Mouse (Mus musculus): ENCODE results near the gene Olfr372. TPM values are rescaled to one million over a fixed set of nuclear protein-coding genes. Genes with fewer than 3 reads are reported as not detected.
"Not testable (repeated sequence)": the region's sequence is repeated elsewhere in the genome, so short reads cannot be mapped to it uniquely, and the experiment has no call there.

Olfr372 gene
- polyA plus RNA-seq, 1 experiment, result not detected

DNA sequence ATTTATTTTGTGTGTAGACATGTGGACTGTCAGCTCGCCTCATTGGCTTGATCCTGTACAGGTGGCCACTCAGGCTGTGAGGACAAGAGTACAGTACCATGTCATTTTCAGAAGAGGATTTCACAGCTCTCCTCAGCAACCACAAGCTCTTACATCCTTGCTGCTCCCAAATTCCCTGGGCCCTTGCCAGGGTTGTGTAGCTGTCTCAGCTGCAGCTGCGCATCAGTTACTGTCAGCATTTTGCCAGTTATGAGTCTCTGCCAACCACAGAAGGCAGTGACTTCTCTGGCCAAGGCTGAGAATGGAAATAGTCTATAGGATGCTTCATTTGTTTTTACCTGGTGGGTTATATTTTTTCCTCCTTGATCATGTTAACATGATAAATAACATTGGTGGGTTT, 22.9 kb upstream of the Olfr372 start:
- no peak for TF ChIP-seq CTCF (conservative IDR thresholded peaks at IDR 0.05; ENCODE audit: insufficient read depth, insufficient read length, low read depth, low read length)
- DNase-seq, result no peak

GRCm38 (mm10) chr8:72019022-72019421, 22.0 kb upstream of the Olfr372 start:
- DNase-seq; H3K4me1 ChIP-seq (ENCODE audit: control insufficient read depth, insufficient read depth, low read length); H3K36me3 ChIP-seq (ENCODE audit: control insufficient read depth, insufficient read depth, low read length); H3K4me3 ChIP-seq (ENCODE audit: insufficient read depth, low read depth, low read length); H3K27ac ChIP-seq (ENCODE audit: insufficient read depth, low read depth, low read length); H3K27me3 ChIP-seq (replicated peaks; ENCODE audit: control insufficient read depth, insufficient read depth, low read length): not testable (repeated sequence)
- WGBS, result 86% methylated on average over 1 of the region's 1 CpGs

More for the DNA sequence above, 22.9 kb upstream of the Olfr372 start:
- H3K36me3 ChIP-seq (ENCODE audit: control insufficient read depth, insufficient read depth, low read length), result no peaks in the 10 kb centered on the region
- H3K27ac ChIP-seq (ENCODE audit: insufficient read depth, low read depth, low read length), result no peak overlapping the region
- 73% methylated on average over 2 of the region's 2 CpGs for WGBS
- H3K4me1 ChIP-seq (ENCODE audit: control insufficient read depth, insufficient read depth, low read length), result no peaks in the 10 kb centered on the region
- H3K4me3 ChIP-seq (ENCODE audit: insufficient read depth, low read depth, low read length), result no peak overlapping the region
- no peaks in the 10 kb centered on the region for H3K27me3 ChIP-seq (replicated peaks; ENCODE audit: control insufficient read depth, insufficient read depth, low read length)

GRCm38 (mm10) chr8:72019816-72020215, 21.2 kb upstream of the Olfr372 start:
- Histone ChIP-seq H3K36me3 (ENCODE audit: control insufficient read depth, insufficient read depth, low read length) (no peaks in the 10 kb centered on the region), H3K27me3 (replicated peaks; ENCODE audit: control insufficient read depth, insufficient read depth, low read length) (no peaks in the 10 kb centered on the region), H3K4me1 (ENCODE audit: control insufficient read depth, insufficient read depth, low read length) (no peaks in the 10 kb centered on the region), H3K4me3 (ENCODE audit: insufficient read depth, low read depth, low read length) (no peak overlapping the region), H3K27ac (ENCODE audit: insufficient read depth, low read depth, low read length) (no peak overlapping the region)
- WGBS, result 63% methylated on average over 2 of the region's 2 CpGs
- no peak for DNase-seq
- no peak for TF ChIP-seq CTCF (conservative IDR thresholded peaks at IDR 0.05; ENCODE audit: insufficient read depth, insufficient read length, low read depth, low read length)

DNA sequence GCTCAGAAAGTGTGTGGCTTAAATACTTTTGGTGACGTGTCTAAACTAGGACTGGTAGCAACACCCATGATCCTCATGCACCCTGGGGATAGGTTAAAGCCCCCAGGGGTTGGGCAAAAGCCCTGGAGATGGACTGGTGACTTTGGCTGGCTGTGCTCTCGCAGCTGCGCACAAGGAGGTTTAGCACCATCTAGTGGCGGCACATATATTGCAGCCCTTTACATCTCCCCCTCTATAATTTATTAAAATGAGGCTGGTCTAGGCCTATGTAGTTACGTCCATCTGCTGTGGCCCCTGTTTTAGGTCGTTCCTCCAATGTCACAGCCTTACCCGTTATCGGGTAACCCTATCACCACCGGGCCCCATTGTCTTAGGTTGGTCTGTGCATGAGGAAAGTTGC, 16.1 kb upstream of the Olfr372 start:
- not testable (repeated sequence) for H3K27ac ChIP-seq (ENCODE audit: insufficient read depth, low read depth, low read length); H3K36me3 ChIP-seq (ENCODE audit: control insufficient read depth, insufficient read depth, low read length); H3K4me3 ChIP-seq (ENCODE audit: insufficient read depth, low read depth, low read length); H3K4me1 ChIP-seq (ENCODE audit: control insufficient read depth, insufficient read depth, low read length); H3K27me3 ChIP-seq (replicated peaks; ENCODE audit: control insufficient read depth, insufficient read depth, low read length)
- DNase-seq, result peak; percentile 51
- 3% methylated on average over 3 of the region's 9 CpGs for WGBS

GRCm38 (mm10) chr8:72032926-72033325, 8.1 kb upstream of the Olfr372 start:
- not testable (repeated sequence) for H3K27ac ChIP-seq (ENCODE audit: insufficient read depth, low read depth, low read length); H3K27me3 ChIP-seq (replicated peaks; ENCODE audit: control insufficient read depth, insufficient read depth, low read length); H3K4me3 ChIP-seq (ENCODE audit: insufficient read depth, low read depth, low read length); H3K4me1 ChIP-seq (ENCODE audit: control insufficient read depth, insufficient read depth, low read length); H3K36me3 ChIP-seq (ENCODE audit: control insufficient read depth, insufficient read depth, low read length)
- 35% methylated on average over 4 of the region's 4 CpGs for WGBS
- TF ChIP-seq CTCF (conservative IDR thresholded peaks at IDR 0.05; ENCODE audit: insufficient read depth, insufficient read length, low read depth, low read length), result 0 out of 2 replicates have a peak, but pooled peaks have one; percentile 0
- peak; percentile 72 for DNase-seq

DNA sequence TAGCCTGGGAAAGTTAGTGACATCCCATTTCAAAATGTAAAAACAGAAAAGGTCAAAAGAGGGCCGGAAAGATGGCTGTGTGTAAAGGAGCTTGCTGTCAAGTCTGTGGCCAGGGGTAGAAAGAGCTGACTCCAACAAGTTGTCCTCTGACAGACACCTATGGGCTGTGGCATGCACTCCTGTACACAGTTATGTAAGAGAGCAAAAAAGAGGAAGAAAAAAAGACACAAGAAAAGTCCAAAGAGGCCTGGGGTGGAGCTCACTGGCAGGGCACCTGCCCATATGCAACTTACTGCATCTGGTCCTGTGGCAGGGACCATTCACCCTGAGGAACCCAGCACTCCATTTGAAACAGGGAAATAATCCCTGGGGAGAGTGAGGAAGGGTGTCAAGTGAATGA, 1.5 kb downstream of the Olfr372 start:
- TF ChIP-seq CTCF (conservative IDR thresholded peaks at IDR 0.05; ENCODE audit: insufficient read depth, insufficient read length, low read depth, low read length) (no peak), POLR2A (IDR thresholded peaks at IDR 0.05; ENCODE audit: low read depth, low read length) (no peak)
- H3K4me1 ChIP-seq (ENCODE audit: control insufficient read depth, insufficient read depth, low read length), result no peaks in the 10 kb centered on the region
- H3K36me3 ChIP-seq (ENCODE audit: control insufficient read depth, insufficient read depth, low read length), result no peaks in the 10 kb centered on the region
- H3K27me3 ChIP-seq (replicated peaks; ENCODE audit: control insufficient read depth, insufficient read depth, low read length), result no peaks in the 10 kb centered on the region
- 79% methylated on average over 1 of the region's 1 CpGs for WGBS
- H3K27ac ChIP-seq (ENCODE audit: insufficient read depth, low read depth, low read length), result no peak overlapping the region
- no peak for DNase-seq
- no peak overlapping the region for H3K4me3 ChIP-seq (ENCODE audit: insufficient read depth, low read depth, low read length)

DNA sequence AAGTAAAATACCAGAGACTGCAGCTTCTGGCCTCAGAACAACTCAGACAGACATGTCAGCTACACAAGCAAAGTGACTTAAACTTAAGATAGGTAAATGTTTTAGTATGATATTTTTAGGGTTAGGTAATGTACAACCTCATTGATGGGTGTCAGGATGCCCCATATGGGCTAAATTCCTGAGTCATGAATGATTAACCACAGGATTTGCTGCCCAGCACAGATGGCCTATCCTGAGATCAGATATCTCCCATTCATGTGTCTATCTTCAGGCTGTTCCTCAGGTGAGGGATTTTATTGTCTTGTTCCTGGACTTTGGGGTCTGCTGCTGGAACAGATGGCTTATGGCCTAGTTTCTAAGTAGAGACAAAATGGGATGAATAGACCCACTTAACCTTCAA, 13.6 kb downstream of the Olfr372 start:
- not testable (repeated sequence) for H3K27ac ChIP-seq (ENCODE audit: insufficient read depth, low read depth, low read length); H3K27me3 ChIP-seq (replicated peaks; ENCODE audit: control insufficient read depth, insufficient read depth, low read length); H3K36me3 ChIP-seq (ENCODE audit: control insufficient read depth, insufficient read depth, low read length); DNase-seq; H3K4me3 ChIP-seq (ENCODE audit: insufficient read depth, low read depth, low read length); H3K4me1 ChIP-seq (ENCODE audit: control insufficient read depth, insufficient read depth, low read length)

DNA sequence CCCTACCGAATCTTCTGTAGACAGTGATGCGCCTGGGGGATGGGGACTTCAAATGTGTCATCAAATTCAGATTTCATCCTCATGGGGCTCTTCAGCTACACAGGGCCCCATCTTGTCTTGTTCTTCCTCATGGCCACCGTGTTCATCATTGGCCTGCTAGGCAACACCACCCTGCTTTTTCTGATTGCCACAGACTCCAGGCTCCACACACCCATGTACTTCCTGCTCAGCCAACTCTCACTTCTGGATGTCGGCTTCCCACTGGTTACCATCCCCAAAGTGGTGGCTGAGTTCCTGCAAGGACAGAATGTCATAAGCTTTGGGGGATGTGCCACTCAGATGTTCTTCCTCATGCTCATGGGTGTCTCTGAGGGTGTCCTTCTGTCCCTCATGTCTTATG, 16.6 kb downstream of the Olfr372 start:
- WGBS, result 96% methylated on average over 3 of the region's 4 CpGs
- not testable (repeated sequence) for H3K27ac ChIP-seq (ENCODE audit: insufficient read depth, low read depth, low read length); H3K27me3 ChIP-seq (replicated peaks; ENCODE audit: control insufficient read depth, insufficient read depth, low read length); H3K4me1 ChIP-seq (ENCODE audit: control insufficient read depth, insufficient read depth, low read length); H3K4me3 ChIP-seq (ENCODE audit: insufficient read depth, low read depth, low read length); H3K36me3 ChIP-seq (ENCODE audit: control insufficient read depth, insufficient read depth, low read length); DNase-seq

GRCm38 (mm10) chr8:72066819-72067399, 25.9 kb downstream of the Olfr372 start:
- not testable (repeated sequence) for H3K4me1 ChIP-seq (ENCODE audit: control insufficient read depth, insufficient read depth, low read length); DNase-seq; H3K27me3 ChIP-seq (replicated peaks; ENCODE audit: control insufficient read depth, insufficient read depth, low read length); H3K4me3 ChIP-seq (ENCODE audit: insufficient read depth, low read depth, low read length); H3K36me3 ChIP-seq (ENCODE audit: control insufficient read depth, insufficient read depth, low read length); H3K27ac ChIP-seq (ENCODE audit: insufficient read depth, low read depth, low read length)
- WGBS, result 86% methylated on average over 1 of the region's 1 CpGs

- H3K36me3 ChIP-seq (ENCODE audit: control insufficient read depth, insufficient read depth, low read length); H3K27ac ChIP-seq (ENCODE audit: insufficient read depth, low read depth, low read length); H3K27me3 ChIP-seq (replicated peaks; ENCODE audit: control insufficient read depth, insufficient read depth, low read length); DNase-seq; H3K4me1 ChIP-seq (ENCODE audit: control insufficient read depth, insufficient read depth, low read length); H3K4me3 ChIP-seq (ENCODE audit: insufficient read depth, low read depth, low read length): not testable (repeated sequence)
Observed at GRCm38 (mm10) chr8:72082877-72083276, 41.9 kb downstream of the Olfr372 start, which contains the start of gene Olfr373. Olfr373 (plus strand) TSS chr8:72083177.

All from kidney, adult 2 months (tissue).